In genomic region chr1:64081791-64082190, GRCm38 (mm10) we compare ENCODE assay signal across 14 mouse cellular contexts.
"Had no signal": no experiment of that assay in that cellular context is flagged by ENCODE, and none has a peak within 500 bp of the region (broad histone marks: within the 10 kb centered on the region; RNA-seq: fewer than 3 reads in every experiment).

No protein-coding gene starts in this region.

- DNase-seq: kidney, postnatal 10 days; kidney, postnatal 4 days; lung, adult 2 months; right cerebral cortex, postnatal 25 days; thymus, adult 18-20 months; thymus, postnatal 14 days had no signal

- H3K9ac ChIP-seq: limb, embryonic 15.5 days; liver, embryonic 14.5 days; midbrain, embryonic 15.5 days; neural tube, embryonic 12.5 days had no signal

- H3K9me3 ChIP-seq: limb, embryonic 15.5 days; megakaryocyte, embryonic 14.5 days; midbrain, embryonic 15.5 days; neural tube, embryonic 12.5 days had no signal

- H3K4me3 ChIP-seq: limb, embryonic 15.5 days; megakaryocyte, embryonic 14.5 days; midbrain, embryonic 15.5 days; neural tube, embryonic 12.5 days had no signal

- H3K4me1 ChIP-seq: limb, embryonic 15.5 days had no signal

- H3K27ac ChIP-seq: limb, embryonic 15.5 days; liver, embryonic 14.5 days; macrophage; midbrain, embryonic 15.5 days; neural tube, embryonic 12.5 days had no signal

- ATAC-seq: lung, postnatal 0 days; midbrain, embryonic 15.5 days had no signal

- H3K27me3 ChIP-seq: limb, embryonic 15.5 days; megakaryocyte, embryonic 14.5 days; midbrain, embryonic 15.5 days; neural tube, embryonic 12.5 days had no signal

- H3K4me2 ChIP-seq: limb, embryonic 15.5 days; midbrain, embryonic 11.5 days; midbrain, embryonic 15.5 days; neural tube, embryonic 12.5 days had no signal
